Mouse (Mus musculus): ENCODE results near the gene Eml4.

- no peak for TF ChIP-seq CTCF (IDR thresholded peaks at IDR 0.05; ENCODE audit: borderline replicate concordance, control insufficient read depth, extremely low read depth, insufficient read depth, low read length, poor library complexity)
- no peak for TF ChIP-seq POLR2A (IDR thresholded peaks at IDR 0.05; ENCODE audit: control insufficient read depth, extremely low read depth, insufficient read depth, low read length, poor library complexity)
Measured at GRCm38 (mm10) chr17:83477089-83477488, 126.4 kb downstream of the Eml4 start.
